Mouse (Mus musculus) MEL (cell line): ENCODE data around the gene Olfr700. TPM values are rescaled to one million over a fixed set of nuclear protein-coding genes. Genes with fewer than 3 reads are reported as not detected.

Experiments used
- DNase-seq: peaks from one replicate; pipeline ENCODE4 v3.0.0; 2011; ENCODE audit warnings: low read depth, low spot score
- H3K27ac ChIP-seq: 2 replicates; pipeline ENCODE4 v1.5.1; 2012; ENCODE audit warnings: low read depth, mild to moderate bottlenecking, control low read depth, low read length, moderate library complexity; ENCODE audit not compliant: control insufficient read depth
- H3K27me3 ChIP-seq, 2 experiments: fragments of 150-350 bp in 1 of 2; sonication (generic) in 1 of 2; 2 replicates each; pipeline ENCODE4 v1.6.1; 2012; ENCODE audit warnings: low read length in 2 of 2, mild to moderate bottlenecking in 2 of 2, improper control_type of control experiment in 1 of 2, moderate library complexity in 1 of 2; ENCODE audit not compliant: insufficient read depth in 2 of 2, control insufficient read depth in 1 of 2
- H3K36me3 ChIP-seq, 2 experiments: 2 replicates each; pipeline ENCODE4 v1.6.1; 2012 to 2014; ENCODE audit warnings: low read length in 2 of 2, improper control_type of control experiment in 1 of 2, inconsistent platforms in 1 of 2, mild to moderate bottlenecking in 1 of 2; ENCODE audit not compliant: insufficient read depth in 2 of 2, control insufficient read depth in 1 of 2
- H3K4me1 ChIP-seq, 2 experiments: fragments of 150-350 bp in 1 of 2; sonication (generic) in 1 of 2; 2 replicates each; pipeline ENCODE4 v1.6.1; 2012; ENCODE audit warnings: low read length in 2 of 2, improper control_type of control experiment in 1 of 2, mild to moderate bottlenecking in 1 of 2; ENCODE audit not compliant: insufficient read depth in 2 of 2, control insufficient read depth in 1 of 2
- H3K4me3 ChIP-seq, 2 experiments: fragments of 150-350 bp in 1 of 2; sonication (generic) in 1 of 2; 2 replicates each; pipeline ENCODE4 v1.5.1; 2012; ENCODE audit warnings: low read depth in 2 of 2, low read length in 2 of 2, mild to moderate bottlenecking in 2 of 2, moderate library complexity in 2 of 2, control low read depth in 1 of 2, improper control_type of control experiment in 1 of 2; ENCODE audit not compliant: control insufficient read depth in 1 of 2, insufficient read depth in 1 of 2
- H3K79me2 ChIP-seq: 2 replicates; pipeline ENCODE4 v1.6.1; 2012; ENCODE audit warnings: mild to moderate bottlenecking, low read length, moderate library complexity; ENCODE audit not compliant: control insufficient read depth, poor library complexity, insufficient read depth
- H3K9ac ChIP-seq: 2 replicates; pipeline ENCODE4 v1.6.1; 2012; ENCODE audit warnings: low read depth, mild to moderate bottlenecking, control low read depth, low read length, moderate library complexity; ENCODE audit not compliant: control insufficient read depth, poor library complexity, severe bottlenecking
- H3K9me3 ChIP-seq: fragments of 150-350 bp; sonication (generic); replicated peaks from 2 replicates; pipeline ENCODE4 v1.6.1; 2012; ENCODE audit warnings: mild to moderate bottlenecking, low read length, improper control_type of control experiment, moderate library complexity; ENCODE audit not compliant: insufficient read depth
- EP300 ChIP-seq, 2 experiments: IDR thresholded peaks; 2 replicates each; pipeline ENCODE4 v1.6.1; 2011; ENCODE audit warnings: improper control_type of control experiment in 2 of 2, low read length in 2 of 2, low read depth in 1 of 2, mild to moderate bottlenecking in 1 of 2
- ETS1 ChIP-seq: IDR thresholded peaks from 2 replicates; pipeline ENCODE4 v1.6.1; 2012; ENCODE audit warnings: low read depth, mild to moderate bottlenecking, inconsistent platforms, low read length, improper control_type of control experiment, moderate library complexity
- GABPA ChIP-seq: IDR thresholded peaks from 2 replicates; pipeline ENCODE4 v1.6.1; 2012; ENCODE audit warnings: low read depth, mild to moderate bottlenecking, inconsistent platforms, low read length, improper control_type of control experiment, moderate library complexity
- GATA1 ChIP-seq: IDR thresholded peaks from 2 replicates; pipeline ENCODE4 v1.6.1; 2011; ENCODE audit warnings: low read depth, low read length, improper control_type of control experiment
- KAT2A ChIP-seq: conservative IDR thresholded peaks from 2 replicates; pipeline ENCODE4 v1.6.1; 2012; ENCODE audit warnings: low read depth, low read length, improper control_type of control experiment, inconsistent platforms
- MAZ ChIP-seq: IDR thresholded peaks from 2 replicates; pipeline ENCODE4 v1.6.1; 2012; ENCODE audit warnings: low read depth, mild to moderate bottlenecking, inconsistent platforms, low read length, improper control_type of control experiment
- MXI1 ChIP-seq: IDR thresholded peaks from 2 replicates; pipeline ENCODE4 v1.6.1; 2011; ENCODE audit warnings: mild to moderate bottlenecking, low read depth, low read length, improper control_type of control experiment
- MYB ChIP-seq: IDR thresholded peaks from 2 replicates; pipeline ENCODE4 v1.6.1; 2011; ENCODE audit warnings: mild to moderate bottlenecking, low read depth, low read length, improper control_type of control experiment
- MYC ChIP-seq: IDR thresholded peaks from 2 replicates; pipeline ENCODE4 v1.6.1; 2011; ENCODE audit warnings: low read depth, mild to moderate bottlenecking, low read length, improper control_type of control experiment, moderate library complexity
- NELFE ChIP-seq: IDR thresholded peaks from 2 replicates; pipeline ENCODE4 v1.6.1; 2011; ENCODE audit warnings: low read depth, low read length, improper control_type of control experiment
- POLR2A ChIP-seq, 2 experiments: IDR thresholded peaks; 2 replicates each; pipeline ENCODE4 v1.6.1; 2011 to 2012; ENCODE audit warnings: low read length in 2 of 2, mild to moderate bottlenecking in 2 of 2, control low read depth in 1 of 2, improper control_type of control experiment in 1 of 2, low read depth in 1 of 2, moderate library complexity in 1 of 2; ENCODE audit not compliant: control insufficient read depth in 1 of 2, insufficient read depth in 1 of 2, poor library complexity in 1 of 2
- POLR2AphosphoS2 ChIP-seq: IDR thresholded peaks from 2 replicates; pipeline ENCODE4 v1.6.1; 2011; ENCODE audit warnings: low read length, improper control_type of control experiment
- RAD21 ChIP-seq: IDR thresholded peaks from 2 replicates; pipeline ENCODE4 v1.6.1; 2011; ENCODE audit warnings: mild to moderate bottlenecking, low read depth, low read length, improper control_type of control experiment
- RCOR1 ChIP-seq: IDR thresholded peaks from 2 replicates; pipeline ENCODE4 v1.6.1; 2012; ENCODE audit warnings: low read depth, mild to moderate bottlenecking, inconsistent platforms, low read length, improper control_type of control experiment
- SIN3A ChIP-seq: IDR thresholded peaks from 2 replicates; pipeline ENCODE4 v1.6.1; 2012; ENCODE audit warnings: low read length, improper control_type of control experiment, inconsistent platforms
- SMC3 ChIP-seq: IDR thresholded peaks from 2 replicates; pipeline ENCODE4 v1.6.1; 2011; ENCODE audit warnings: low read depth, low read length, improper control_type of control experiment
- TBP ChIP-seq: IDR thresholded peaks from 2 replicates; pipeline ENCODE4 v1.8.0; 2011; ENCODE audit warnings: low read depth, low read length, improper control_type of control experiment
- TCF12 ChIP-seq: IDR thresholded peaks from 2 replicates; pipeline ENCODE4 v1.6.1; 2014; ENCODE audit warnings: low read depth, mild to moderate bottlenecking, inconsistent platforms, low read length, improper control_type of control experiment, moderate library complexity
- USF2 ChIP-seq, 2 experiments: IDR thresholded peaks; 2 replicates each; pipeline ENCODE4 v1.6.1; 2011 to 2012; ENCODE audit warnings: improper control_type of control experiment in 2 of 2, low read length in 2 of 2, borderline replicate concordance in 1 of 2, inconsistent platforms in 1 of 2, low read depth in 1 of 2, mild to moderate bottlenecking in 1 of 2; ENCODE audit not compliant: insufficient read depth in 1 of 2
- ZKSCAN1 ChIP-seq: IDR thresholded peaks from 2 replicates; pipeline ENCODE4 v1.6.1; 2012; ENCODE audit warnings: low read depth, mild to moderate bottlenecking, inconsistent platforms, low read length, improper control_type of control experiment, moderate library complexity
- ZMIZ1 ChIP-seq: IDR thresholded peaks from 2 replicates; pipeline ENCODE4 v1.6.1; 2012; ENCODE audit warnings: low read depth, mild to moderate bottlenecking, inconsistent platforms, low read length, improper control_type of control experiment, moderate library complexity
- ZNF384 ChIP-seq: IDR thresholded peaks from 2 replicates; pipeline ENCODE4 v1.6.1; 2012; ENCODE audit warnings: low read depth, mild to moderate bottlenecking, inconsistent platforms, low read length, improper control_type of control experiment
- polyA plus RNA-seq, 2 experiments: library from polyadenylated mRNA; stranded (reverse) in 1 of 2; unstranded in 1 of 2; fragments of >175 nt in 1 of 2; fragments of >200 nt in 1 of 2; gene quantifications; 2 replicates each; pipeline versions ENCODE4 v1.2.1 to v1.2.4; 2012; ENCODE audit warnings: low replicate concordance in 2 of 2, low read depth in 1 of 2; ENCODE audit not compliant: insufficient read length in 2 of 2, insufficient read depth in 1 of 2, missing spikeins in 1 of 2
- total RNA-seq: library from RNA; depleted of rRNA; stranded (reverse); fragments of 300-350 nt; gene quantifications from 2 replicates; pipeline ENCODE4 v1.2.3, GENCODE M21; 2012; rRNA removed

Olfr700 gene
- total RNA-seq (not detected in 2 replicates), polyA plus RNA-seq (not detected)

- Histone ChIP-seq H3K27me3 (no peaks in the 10 kb centered on the region), H3K27ac (no peak within 1 kb of the TSS), H3K4me3 (no peak within 1 kb of the TSS), H3K4me1 (no peaks in the 10 kb centered on the region), H3K36me3 (no peaks in the 10 kb centered on the region), H3K9ac (no peak within 1 kb of the TSS), H3K9me3 (no peaks in the 10 kb centered on the region), H3K79me2 (no peaks in the 10 kb centered on the region)
- TF ChIP-seq USF2 (IDR thresholded peaks at IDR 0.05; ENCODE audit: borderline replicate concordance in 1 of 2, insufficient read depth in 1 of 2, low read depth in 1 of 2, low read length in 2 of 2) (no peak), NELFE (no peak), POLR2AphosphoS2 (no peak), POLR2A (IDR thresholded peaks at IDR 0.05; ENCODE audit: control insufficient read depth in 1 of 2, insufficient read depth in 1 of 2, low read depth in 1 of 2, low read length in 2 of 2, poor library complexity in 1 of 2) (no peak), ZNF384 (no peak), ZKSCAN1 (no peak), ZMIZ1 (no peak), MYC (no peak), RCOR1 (no peak)
- no peak for DNase-seq
These were observed at the start of gene Olfr700 for GRCm38 (mm10) chr7:106808734-106809133. Olfr700 (minus strand) TSS chr7:106808834.

DNA sequence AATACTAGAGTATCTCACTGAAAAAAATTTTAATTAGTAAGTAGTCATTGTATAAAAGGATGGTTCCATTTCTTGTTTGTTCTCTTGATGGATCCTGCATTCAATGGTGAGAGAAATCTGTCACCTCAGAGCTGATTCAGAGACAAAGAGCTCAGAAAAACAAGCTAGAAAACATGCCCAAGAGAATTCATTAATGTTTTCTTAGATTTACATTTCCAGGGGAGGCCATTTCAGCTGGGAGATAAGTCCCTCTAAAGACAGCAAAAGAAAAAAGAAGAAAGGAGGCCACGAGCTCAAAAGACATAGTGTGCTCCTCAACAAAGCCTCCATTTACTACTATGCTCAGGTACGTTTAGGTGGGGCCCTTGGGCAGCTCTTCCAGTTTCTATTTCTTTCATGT is 34.4 kb upstream of the Olfr700 start, which contains the start of gene Olfr703:
Gene Olfr703 (plus strand): TSS at position 301 of the 400 bp plus-strand sequence.
- no peaks in the 10 kb centered on the region for H3K27me3 ChIP-seq
- H3K4me1 ChIP-seq, result no peaks in the 10 kb centered on the region
- no peaks in the 10 kb centered on the region for H3K79me2 ChIP-seq
- no peak within 1 kb of the TSS for H3K9ac ChIP-seq
- H3K4me3 ChIP-seq, result no peak within 1 kb of the TSS
- H3K36me3 ChIP-seq, result no peaks in the 10 kb centered on the region
- TF ChIP-seq GATA1 (no peak), MXI1 (no peak), SIN3A (no peak), MAZ (no peak), MYB (no peak), TCF12 (no peak), RAD21 (no peak), TBP (no peak), GABPA (no peak), KAT2A (no peak), EP300 (IDR thresholded peaks at IDR 0.05; ENCODE audit: low read depth in 1 of 2, low read length in 2 of 2) (no peak), ZNF384 (no peak), ZKSCAN1 (no peak), SMC3 (no peak), USF2 (IDR thresholded peaks at IDR 0.05; ENCODE audit: borderline replicate concordance in 1 of 2, insufficient read depth in 1 of 2, low read depth in 1 of 2, low read length in 2 of 2) (no peak), POLR2A (IDR thresholded peaks at IDR 0.05; ENCODE audit: control insufficient read depth in 1 of 2, insufficient read depth in 1 of 2, low read depth in 1 of 2, low read length in 2 of 2, poor library complexity in 1 of 2) (no peak), ETS1 (no peak)
- no peak within 1 kb of the TSS for H3K27ac ChIP-seq
- no peak for DNase-seq
- no peaks in the 10 kb centered on the region for H3K9me3 ChIP-seq
